Mouse (Mus musculus) kidney, adult 2 months (tissue): ENCODE data around the gene Ap2a1.

Source experiments
- CTCF ChIP-seq: fragments of 200-500 bp; conservative IDR thresholded peaks from 2 replicates; pipeline ENCODE4 v1.5.1; 2011; ENCODE audit warnings: low read depth, mild to moderate bottlenecking, control low read depth, low read length, moderate library complexity, mixed read lengths; ENCODE audit not compliant: insufficient read depth, insufficient read length
- POLR2A ChIP-seq: fragments of 200-500 bp; IDR thresholded peaks from one replicate; pipeline ENCODE4 v1.6.1; 2011; ENCODE audit warnings: low read depth, low read length, control low read depth

- no peak for TF ChIP-seq CTCF
- no peak for TF ChIP-seq POLR2A
These were observed 20.6 kb upstream of the Ap2a1 start for GRCm38 (mm10) chr7:44949922-44950321.
